In genomic region chr8:47689704-47690326, GRCm38 (mm10) we compare ENCODE assay signal across 8 mouse cellular contexts. TPM values are rescaled to one million over a fixed set of nuclear protein-coding genes. Genes with fewer than 3 reads are reported as not detected.
DNase-seq lines count a peak whose midpoint lies in the region; ATAC-seq and TF ChIP-seq lines count a peak whose summit lies in the region.

No protein-coding gene starts in this region.

- no peak overlapping the region for H3K27ac ChIP-seq in left cerebral cortex, adult 2 months
- H3K27ac ChIP-seq in forebrain, embryonic 15.5 days (replicated peaks), result no peak overlapping the region

- H3K27me3 ChIP-seq in Patski, result peaks cover 7% of the 10 kb centered on the region
- no peaks in the 10 kb centered on the region for H3K27me3 ChIP-seq in forebrain, embryonic 15.5 days

- WGBS in forebrain, embryonic 15.5 days, result 58% methylated on average over 12 of the region's 12 CpGs

- no peak overlapping the region for H3K4me2 ChIP-seq in forebrain, embryonic 15.5 days (replicated peaks)

- ATAC-seq in Patski, result no peak
- ATAC-seq in erythroid progenitor cell, adult 5-6 weeks (replicated peaks; ENCODE audit: low FRiP score, poor library complexity, severe bottlenecking), result peak; percentile 66; the same call in 1 of the 2 replicates
- ATAC-seq in megakaryocyte, adult 5-6 weeks (ENCODE audit: poor library complexity, severe bottlenecking), result peak; percentile 71
- no peak for ATAC-seq in forebrain, embryonic 15.5 days (replicated peaks)

- no peak overlapping the region for H3K9ac ChIP-seq in forebrain, embryonic 15.5 days (replicated peaks)

- CTCF ChIA-PET in Patski (lab: Charles Lee), result interaction anchor here (1.1 kb wide), 1 partner anchor 11 kb away, joined by 3 read pairs; no protein-coding TSS in a partner anchor

- H3K9me3 ChIP-seq in forebrain, embryonic 15.5 days, result no peaks in the 10 kb centered on the region

- intact Hi-C loops in left cerebral cortex, adult 2 months (cut with DNase I), result loop anchor here (5.0 to 10.0 kb wide), 2 partner anchors 158 to 675 kb away; partner anchors contain the start of genes Rwdd4a and Trappc11

- H3K36me3 ChIP-seq in forebrain, embryonic 15.5 days, result no peaks in the 10 kb centered on the region

- in situ Hi-C loops in Patski (cut with MboI; ENCODE audit: low pct_unique_long_range_greater_than_20kb), result loop anchor here (10.0 to 25.0 kb wide), 3 partner anchors 135 to 678 kb away; no protein-coding TSS in a partner anchor

- POLR2A ChIA-PET in Patski (lab: Charles Lee), result no interaction called here

- no peak overlapping the region for H3K4me3 ChIP-seq in left cerebral cortex, adult 2 months
- no peak overlapping the region for H3K4me3 ChIP-seq in forebrain, embryonic 15.5 days

- peaks cover 6% of the 10 kb centered on the region for H3K4me1 ChIP-seq in forebrain, embryonic 15.5 days

- DNase-seq in left cerebral cortex, adult 2 months (ENCODE audit: extremely low spot score in 1 of 2, low spot score in 2 of 2), result no peak
- DNase-seq in left cerebral cortex, adult 9 months (ENCODE audit: low spot score in 2 of 2), result no peak
- DNase-seq in Patski (ENCODE audit: low read depth, low spot score), result no peak
- no peak for DNase-seq in ovary, postnatal 10 days (ENCODE audit: low spot score)
- no peak for DNase-seq in layer of hippocampus, postnatal 25 days (ENCODE audit: extremely low spot score in 1 of 2, low spot score in 1 of 2)

- peak; percentile 36 for TF ChIP-seq CTCF in left cerebral cortex, adult 2 months (IDR thresholded peaks at IDR 0.05)
- peak; percentile 41 for TF ChIP-seq CTCF in Patski (IDR thresholded peaks at IDR 0.05)

RNA-seq across cellular contexts. Expression of gene Ing2, which starts 14.5 kb away (rescaled TPM):
- 10 to 100 TPM; 52.8 to 56.0 TPM for total RNA-seq in left cerebral cortex, adult 2 months (2021)
- polyA plus RNA-seq in Patski (2021), result 27.2 TPM
- total RNA-seq in erythroid progenitor cell, adult 5-6 weeks (2015; ENCODE audit: low replicate concordance), result 11.5 and 16.8 TPM in 2 replicates
- 31.4 and 31.5 TPM in 2 replicates for total RNA-seq in erythroid progenitor cell, adult 5-6 weeks (2017; ENCODE audit: low replicate concordance)
- 51.2 and 52.0 TPM in 2 replicates for total RNA-seq in megakaryocyte, adult 5-6 weeks (2015)
- total RNA-seq in megakaryocyte, adult 5-6 weeks (2017), result 23.7 and 32.1 TPM in 2 replicates
- 7.3 and 8.3 TPM in 2 replicates for polyA plus RNA-seq in forebrain, embryonic 15.5 days (2015; fragmentation: Nextera tagmentation; extraction: Ambion mirVana)
- total RNA-seq in layer of hippocampus, postnatal 25 days (2021), result 10 to 100 TPM; 33.7 to 37.4 TPM

RNA-seq across cellular contexts. Expression of gene Cdkn2aip, which starts 23.9 kb away (rescaled TPM):
- total RNA-seq in left cerebral cortex, adult 2 months (2021), result 10 to 100 TPM; 19.5 to 21.2 TPM
- polyA plus RNA-seq in Patski (2021), result 13.1 TPM
- 11.2 and 13.0 TPM in 2 replicates for total RNA-seq in erythroid progenitor cell, adult 5-6 weeks (2015; ENCODE audit: low replicate concordance)
- 14.4 and 15.7 TPM in 2 replicates for total RNA-seq in erythroid progenitor cell, adult 5-6 weeks (2017; ENCODE audit: low replicate concordance)
- total RNA-seq in megakaryocyte, adult 5-6 weeks (2015), result 9.8 and 11.2 TPM in 2 replicates
- total RNA-seq in megakaryocyte, adult 5-6 weeks (2017), result 19.1 and 23.4 TPM in 2 replicates
- polyA plus RNA-seq in forebrain, embryonic 15.5 days (2015; fragmentation: Nextera tagmentation; extraction: Ambion mirVana), result 46.1 and 46.2 TPM in 2 replicates
- 10 to 100 TPM; 15.1 to 16.5 TPM for total RNA-seq in layer of hippocampus, postnatal 25 days (2021)

Comparison
In these comparisons a context has a peak if more than half of its experiments do, and no peak if none do; other contexts are left out.
1. ATAC-seq: peak in erythroid progenitor cell, adult 5-6 weeks (single experiment) and megakaryocyte, adult 5-6 weeks (single experiment); none in Patski (single experiment) and forebrain, embryonic 15.5 days (single experiment).